Mouse (Mus musculus) cerebellum, adult 2 months (tissue): ENCODE measurements around the gene Ryr2.

Experiments used
- CTCF ChIP-seq: fragments of 200-500 bp; IDR thresholded peaks from 2 replicates; pipeline ENCODE4 v1.5.1; 2011; ENCODE audit warnings: low read depth, mild to moderate bottlenecking, control low read depth, low read length, moderate library complexity, borderline replicate concordance; ENCODE audit not compliant: insufficient read depth
- POLR2A ChIP-seq: fragments of 200-500 bp; IDR thresholded peaks from 2 replicates; pipeline ENCODE4 v1.6.1; 2011; ENCODE audit warnings: low read length, control low read depth, borderline replicate concordance; ENCODE audit not compliant: insufficient read depth

- no peak for TF ChIP-seq CTCF
- TF ChIP-seq POLR2A: no peak
These were observed 187.3 kb downstream of the Ryr2 start for GRCm38 (mm10) chr13:11919448-11919847.
